Mouse (Mus musculus) fat pad, adult 2 months (tissue): ENCODE results near the gene Atoh8.

Source experiments
- DNase-seq: peaks from one replicate; pipeline ENCODE4 v3.0.0-alpha.2; 2011; ENCODE audit warnings: low read depth, low spot score; ENCODE audit errors: extremely low read depth

Atoh8 gene

GRCm38 (mm10) chr6:72235098-72235806 lies at the start of gene Atoh8:
TSS of gene Atoh8 (minus strand) at chr6:72235577.
- DNase-seq = no peak

- DNase-seq = no peak
Measured at GRCm38 (mm10) chr6:72283914-72284313, 48.5 kb upstream of the Atoh8 start.

GRCm38 (mm10) chr6:72280410-72280998 lies 45.1 kb upstream of the Atoh8 start:
- DNase-seq = peak; percentile 39

GRCm38 (mm10) chr6:72279505-72279904 lies 44.1 kb upstream of the Atoh8 start:
- DNase-seq = no peak

- DNase-seq = no peak
Measured at GRCm38 (mm10) chr6:72278835-72279234, 43.5 kb upstream of the Atoh8 start.

GRCm38 (mm10) chr6:72277508-72278166 lies 42.3 kb upstream of the Atoh8 start:
- no peak for DNase-seq

- no peak for DNase-seq
Measured at GRCm38 (mm10) chr6:72276972-72277441, 41.6 kb upstream of the Atoh8 start.

GRCm38 (mm10) chr6:72276141-72276540 lies 40.8 kb upstream of the Atoh8 start:
- DNase-seq = no peak

- DNase-seq = no peak
Measured at GRCm38 (mm10) chr6:72275527-72275926, 40.1 kb upstream of the Atoh8 start.

GRCm38 (mm10) chr6:72273153-72273552 lies 37.8 kb upstream of the Atoh8 start:
- no peak for DNase-seq

- no peak for DNase-seq
Measured at GRCm38 (mm10) chr6:72272161-72272696, 36.9 kb upstream of the Atoh8 start.

GRCm38 (mm10) chr6:72270952-72271519 lies 35.7 kb upstream of the Atoh8 start:
- DNase-seq = no peak

GRCm38 (mm10) chr6:72270258-72270657 lies 34.9 kb upstream of the Atoh8 start:
- DNase-seq = no peak

- DNase-seq = no peak
Measured at GRCm38 (mm10) chr6:72268149-72268847, 32.9 kb upstream of the Atoh8 start.

GRCm38 (mm10) chr6:72265664-72266063 lies 30.3 kb upstream of the Atoh8 start:
- DNase-seq = no peak

- DNase-seq = no peak
Measured at GRCm38 (mm10) chr6:72263679-72264265, 28.4 kb upstream of the Atoh8 start.

- no peak for DNase-seq
Measured at GRCm38 (mm10) chr6:72261683-72262320, 26.4 kb upstream of the Atoh8 start.

GRCm38 (mm10) chr6:72260981-72261682 lies 25.8 kb upstream of the Atoh8 start:
- DNase-seq = no peak

- DNase-seq = no peak
Measured at GRCm38 (mm10) chr6:72259474-72259873, 24.1 kb upstream of the Atoh8 start.
